Mouse (Mus musculus) liver, adult 2 months (tissue): ENCODE measurements at regions not wholly inside any gene's neighbourhood (a gene's known extent, or its start where the extent isn't known, plus 50 kb on each side); places are given as distances from the start of the nearest gene placed in this dataset.
"Not testable (repeated sequence)": the region's sequence is repeated elsewhere in the genome, so short reads cannot be mapped to it uniquely, and the experiment has no call there.

Experiments used
- DNase-seq: peaks from one replicate; pipeline ENCODE4 v3.0.0-alpha.2; 2011; ENCODE audit warnings: low read depth, low spot score; ENCODE audit errors: extremely low read depth
- H3K27ac ChIP-seq: fragments of 200-500 bp; replicated peaks from 2 replicates; pipeline ENCODE4 v1.5.1; 2012; ENCODE audit warnings: low read depth, mild to moderate bottlenecking, control low read depth, inconsistent platforms, low read length; ENCODE audit not compliant: insufficient read depth
- H3K27me3 ChIP-seq: fragments of 200-500 bp; 2 replicates; pipeline ENCODE4 v1.6.1; 2012; ENCODE audit warnings: mild to moderate bottlenecking, moderate library complexity, low read length, inconsistent platforms; ENCODE audit not compliant: control insufficient read depth, insufficient read depth
- H3K36me3 ChIP-seq: fragments of 200-500 bp; 2 replicates; pipeline ENCODE4 v1.6.1; 2012; ENCODE audit warnings: low read length, inconsistent platforms; ENCODE audit not compliant: control insufficient read depth, insufficient read depth
- H3K4me1 ChIP-seq: fragments of 200-500 bp; 2 replicates; pipeline ENCODE4 v1.6.1; 2011; ENCODE audit warnings: low read length; ENCODE audit not compliant: control insufficient read depth, insufficient read depth
- H3K4me3 ChIP-seq: fragments of 200-500 bp; 2 replicates; pipeline ENCODE4 v1.5.1; 2011; ENCODE audit warnings: low read depth, mild to moderate bottlenecking, control low read depth, low read length, moderate library complexity; ENCODE audit not compliant: insufficient read depth
- H3K79me2 ChIP-seq: fragments of 200-500 bp; 2 replicates; pipeline ENCODE4 v1.6.1; 2012; ENCODE audit warnings: inconsistent platforms, mild to moderate bottlenecking, low read length, moderate library complexity; ENCODE audit not compliant: control insufficient read depth, insufficient read depth
- H3K9ac ChIP-seq: fragments of 200-500 bp; 2 replicates; pipeline ENCODE4 v1.6.1; 2012; ENCODE audit warnings: low read depth, mild to moderate bottlenecking, control low read depth, inconsistent platforms, low read length
- CTCF ChIP-seq: fragments of 200-500 bp; IDR thresholded peaks from 2 replicates; pipeline ENCODE4 v1.5.1; 2011; ENCODE audit warnings: low read depth, low read length, control low read depth
- POLR2A ChIP-seq: fragments of 200-500 bp; IDR thresholded peaks from 2 replicates; pipeline ENCODE4 v1.6.1; 2011; ENCODE audit warnings: low read length, control low read depth; ENCODE audit not compliant: insufficient read depth; ENCODE audit errors: extremely low read depth
- WGBS: fragments of 180-500 bp; shearing (Covaris S2); methylation state at CpG from one replicate; pipeline ENCODE4 v1.1.7; 2018; 5-methylcytosine and 5-hydroxymethylcytosine counted together

DNA sequence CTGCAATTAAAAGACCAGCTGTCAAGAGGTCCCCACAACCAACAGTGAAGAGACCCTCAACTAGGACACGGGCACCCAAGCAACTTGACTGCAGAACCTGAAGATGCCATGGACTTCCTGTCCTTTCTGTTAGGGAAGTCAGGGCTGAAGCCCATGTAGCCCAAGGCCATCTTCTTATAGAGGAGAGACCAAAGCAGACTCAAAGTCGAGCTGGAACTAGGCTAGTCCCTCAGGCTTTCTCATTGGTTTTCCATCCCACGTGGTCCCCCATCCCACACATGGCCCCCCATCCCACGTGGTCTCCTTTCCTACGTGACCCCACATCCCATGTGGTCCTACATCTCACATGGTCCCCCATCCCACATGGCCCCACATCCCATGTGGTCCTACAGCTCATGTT lies 125.1 kb upstream of the Haao start:
- TF ChIP-seq CTCF (no peak), POLR2A (no peak)
- no peak for DNase-seq
- Histone ChIP-seq H3K27me3 (no peaks in the 10 kb centered on the region), H3K9ac (no peak overlapping the region), H3K36me3 (no peaks in the 10 kb centered on the region), H3K27ac (no peak overlapping the region), H3K4me1 (peaks cover 4% of the 10 kb centered on the region; the same call in 1 of the 2 replicates), H3K79me2 (no peaks in the 10 kb centered on the region), H3K4me3 (no peak overlapping the region)
- WGBS = 84% methylated on average over 5 of the region's 5 CpGs

DNA sequence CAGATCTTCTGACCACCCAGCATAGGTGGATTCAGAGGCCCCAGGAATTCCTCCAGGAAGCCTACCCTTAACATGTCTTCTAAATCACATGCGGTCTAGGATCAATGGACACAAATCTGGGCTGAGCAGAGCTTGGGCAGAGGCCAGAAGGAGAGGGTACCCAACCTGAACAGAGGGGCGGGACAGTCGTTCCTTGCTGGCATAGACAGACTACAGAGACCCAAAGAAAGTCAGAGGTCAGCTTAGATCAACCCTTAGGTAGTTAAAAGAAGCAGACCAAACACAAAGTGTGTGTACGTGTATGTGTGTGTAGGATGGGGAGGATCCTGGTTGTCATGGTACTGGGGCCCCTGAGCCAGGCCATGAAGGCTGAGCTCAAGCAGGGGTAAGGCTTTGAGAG lies 124.7 kb upstream of the Haao start:
- Histone ChIP-seq H3K9ac (no peak overlapping the region), H3K4me3 (no peak overlapping the region), H3K79me2 (no peaks in the 10 kb centered on the region), H3K27me3 (no peaks in the 10 kb centered on the region), H3K4me1 (peaks cover 4% of the 10 kb centered on the region; the same call in 1 of the 2 replicates), H3K36me3 (no peaks in the 10 kb centered on the region), H3K27ac (no peak overlapping the region)
- 92% methylated on average over 4 of the region's 4 CpGs for WGBS
- TF ChIP-seq CTCF (no peak), POLR2A (no peak)
- DNase-seq = no peak

DNA sequence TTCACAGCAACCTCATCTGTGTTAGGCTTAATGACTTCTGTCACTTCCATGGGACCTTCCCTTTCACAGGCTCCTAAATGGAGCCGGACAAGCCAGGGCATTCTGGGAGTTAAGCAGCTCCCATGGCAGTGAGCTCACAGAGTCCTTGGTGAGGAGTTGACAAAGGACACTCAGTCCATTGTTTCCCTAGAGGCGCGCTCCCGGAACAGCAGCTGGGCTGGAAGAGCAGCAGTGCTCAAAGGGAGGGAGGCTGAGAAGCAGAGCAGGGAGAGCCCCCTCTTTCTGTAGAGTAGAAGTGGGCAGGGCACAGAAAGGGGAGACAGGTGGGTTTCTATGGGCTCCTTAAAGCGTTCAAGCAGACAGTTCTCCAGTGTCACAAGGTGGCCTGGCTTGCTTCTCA lies 124.3 kb upstream of the Haao start:
- 69% methylated on average over 5 of the region's 5 CpGs for WGBS

DNA sequence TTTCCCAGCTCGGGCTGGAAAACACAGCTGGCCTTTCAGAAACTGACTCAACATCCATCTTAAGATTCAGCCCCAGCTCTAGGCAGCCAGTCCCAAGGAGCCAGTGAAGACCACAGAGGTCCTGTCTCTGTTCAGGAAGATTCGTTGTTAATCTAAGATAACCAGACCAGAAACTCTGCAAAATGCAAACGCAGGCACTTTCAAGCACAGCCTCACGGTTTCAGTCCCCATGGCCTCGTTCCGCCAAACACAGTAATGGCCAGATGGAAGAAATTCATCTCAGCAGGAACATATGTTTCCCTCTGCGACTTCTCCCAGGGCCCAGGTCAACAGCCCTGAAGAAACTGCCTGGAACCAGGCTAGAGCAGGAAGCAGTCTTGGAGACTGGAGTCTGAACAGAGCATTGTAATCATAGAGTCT lies 121.7 kb upstream of the Haao start:
- Histone ChIP-seq H3K27ac (peak overlapping the region; percentile 83), H3K79me2 (no peaks in the 10 kb centered on the region)
- WGBS = 66% methylated on average over 7 of the region's 7 CpGs

More for the DNA sequence above, 124.3 kb upstream of the Haao start:
- H3K4me1 ChIP-seq = peaks cover 4% of the 10 kb centered on the region; the same call in 1 of the 2 replicates
- no peaks in the 10 kb centered on the region for H3K79me2 ChIP-seq
- no peaks in the 10 kb centered on the region for H3K27me3 ChIP-seq
- H3K36me3 ChIP-seq = no peaks in the 10 kb centered on the region
- no peak overlapping the region for H3K9ac ChIP-seq
- no peak for DNase-seq
- H3K27ac ChIP-seq = no peak overlapping the region
- TF ChIP-seq POLR2A (no peak), CTCF (no peak)
- H3K4me3 ChIP-seq = no peak overlapping the region

DNA sequence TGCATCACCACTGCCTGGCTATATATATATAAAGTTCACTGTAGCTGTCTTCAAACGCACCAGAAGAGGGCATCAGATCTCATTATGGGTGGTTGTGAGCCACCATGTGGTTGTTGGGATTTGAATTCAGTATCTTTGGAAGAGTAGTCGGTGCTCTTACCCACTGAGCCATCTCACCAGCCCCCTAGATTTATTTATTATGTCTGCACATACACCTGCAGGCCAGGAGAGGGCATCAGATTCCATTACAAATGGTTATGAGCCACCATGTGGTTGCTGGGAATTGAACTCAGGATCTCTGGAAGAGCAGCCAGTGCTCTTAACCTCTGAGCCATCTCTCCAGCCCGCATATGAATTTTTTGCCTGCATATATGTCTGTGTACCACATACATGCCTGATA lies 120.4 kb upstream of the Haao start:
- 90% methylated on average over 3 of the region's 3 CpGs for WGBS
- not testable (repeated sequence) for H3K4me1 ChIP-seq, DNase-seq, H3K79me2 ChIP-seq, H3K36me3 ChIP-seq, H3K27ac ChIP-seq, H3K4me3 ChIP-seq, H3K27me3 ChIP-seq, H3K9ac ChIP-seq

More for the DNA sequence above, 121.7 kb upstream of the Haao start:
- DNase-seq = peak; percentile 24
- H3K4me3 ChIP-seq = no peak overlapping the region
- H3K9ac ChIP-seq = no peak overlapping the region; the same call in 1 of the 2 replicates
- peaks cover 4% of the 10 kb centered on the region; the same call in 1 of the 2 replicates for H3K4me1 ChIP-seq
- no peaks in the 10 kb centered on the region for H3K36me3 ChIP-seq
- no peaks in the 10 kb centered on the region for H3K27me3 ChIP-seq
- no peak for TF ChIP-seq CTCF
- no peak for TF ChIP-seq POLR2A

DNA sequence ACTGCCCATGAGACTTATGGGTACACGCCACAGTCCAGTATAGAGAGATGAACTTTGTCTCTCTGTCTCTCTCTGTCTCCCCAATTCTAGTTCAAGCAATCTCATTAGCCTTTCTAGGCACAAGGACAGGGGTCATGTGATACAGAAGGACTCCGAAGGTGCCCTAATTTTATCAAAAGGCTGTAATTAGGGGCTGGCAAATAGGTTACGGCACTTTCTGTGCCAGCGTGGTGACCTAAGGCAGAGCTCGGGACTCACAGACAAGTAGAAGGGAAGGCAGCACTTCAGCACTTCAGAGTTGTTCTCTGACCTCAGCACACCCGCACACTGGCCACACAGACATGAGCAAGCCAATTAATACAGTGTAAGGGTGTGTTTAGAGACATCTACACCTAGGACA lies 119.2 kb upstream of the Haao start:
- no peak for DNase-seq
- Histone ChIP-seq H3K4me3 (no peak overlapping the region), H3K79me2 (no peaks in the 10 kb centered on the region), H3K36me3 (no peaks in the 10 kb centered on the region), H3K27me3 (no peaks in the 10 kb centered on the region), H3K9ac (no peak overlapping the region), H3K4me1 (peaks cover 4% of the 10 kb centered on the region; the same call in 1 of the 2 replicates), H3K27ac (no peak overlapping the region)
- no peak for TF ChIP-seq POLR2A
- TF ChIP-seq CTCF = no peak
- 92% methylated on average over 6 of the region's 6 CpGs for WGBS
